Mouse (Mus musculus): ENCODE results near the gene H2-Eb2. TPM values are rescaled to one million over a fixed set of nuclear protein-coding genes. Genes with fewer than 3 reads are reported as not detected.

Gene H2-Eb2
- polyA plus RNA-seq, 1 experiment from 2014 or later: not detected

- 88% methylated on average over 1 of the region's 1 CpGs for WGBS
- Histone ChIP-seq H3K4me2 (no peak overlapping the region), H3K9ac (no peak overlapping the region), H3K9me3 (replicated peaks) (no peaks in the 10 kb centered on the region), H3K4me3 (no peak overlapping the region), H3K27me3 (peaks cover 3% of the 10 kb centered on the region; the same call in 1 of the 2 replicates), H3K36me3 (ENCODE audit: poor library complexity, severe bottlenecking) (no peaks in the 10 kb centered on the region), H3K4me1 (no peaks in the 10 kb centered on the region), H3K27ac (no peak overlapping the region)
- ATAC-seq: no peak
These were observed 5.7 kb downstream of the H2-Eb2 start for GRCm38 (mm10) chr17:34331200-34331599.

GRCm38 (mm10) chr17:34340619-34341402, 15.3 kb downstream of the H2-Eb2 start:
- H3K4me1 ChIP-seq: no peaks in the 10 kb centered on the region
- no peaks in the 10 kb centered on the region for H3K36me3 ChIP-seq (ENCODE audit: poor library complexity, severe bottlenecking)
- H3K4me3 ChIP-seq: no peak overlapping the region
- H3K9ac ChIP-seq: no peak overlapping the region
- ATAC-seq: no peak
- 0 out of 2 replicates have a peak, but pooled peaks cover 3% of the 10 kb centered on the region for H3K27me3 ChIP-seq
- no peak overlapping the region for H3K27ac ChIP-seq
- H3K4me2 ChIP-seq: no peak overlapping the region
- H3K9me3 ChIP-seq (replicated peaks): no peaks in the 10 kb centered on the region
- WGBS: 63% methylated on average over 3 of the region's 3 CpGs

- Histone ChIP-seq H3K4me3 (no peak overlapping the region), H3K27me3 (no peaks in the 10 kb centered on the region), H3K9ac (no peak overlapping the region), H3K4me1 (no peaks in the 10 kb centered on the region), H3K9me3 (replicated peaks) (no peaks in the 10 kb centered on the region), H3K27ac (no peak overlapping the region), H3K4me2 (no peak overlapping the region), H3K36me3 (ENCODE audit: poor library complexity, severe bottlenecking) (no peaks in the 10 kb centered on the region)
- ATAC-seq: no peak
- WGBS: 94% methylated on average over 4 of the region's 4 CpGs
These were observed 19.4 kb downstream of the H2-Eb2 start for GRCm38 (mm10) chr17:34344882-34345281.

- H3K36me3 ChIP-seq (ENCODE audit: poor library complexity, severe bottlenecking): no peaks in the 10 kb centered on the region
- H3K4me1 ChIP-seq: no peaks in the 10 kb centered on the region
- H3K27me3 ChIP-seq: 0 out of 2 replicates have a peak, but pooled peaks cover 2% of the 10 kb centered on the region
- ATAC-seq: no peak
- WGBS: 91% methylated on average over 7 of the region's 7 CpGs
- no peak overlapping the region for H3K4me2 ChIP-seq
- no peak overlapping the region for H3K27ac ChIP-seq
- H3K4me3 ChIP-seq: no peak overlapping the region
- H3K9me3 ChIP-seq (replicated peaks): no peaks in the 10 kb centered on the region
- no peak overlapping the region for H3K9ac ChIP-seq
These were observed 20.0 kb downstream of the H2-Eb2 start for GRCm38 (mm10) chr17:34345486-34345885.

GRCm38 (mm10) chr17:34346041-34346440, 20.6 kb downstream of the H2-Eb2 start:
- ATAC-seq: no peak

GRCm38 (mm10) chr17:34347606-34348308, 22.3 kb downstream of the H2-Eb2 start:
- ATAC-seq: no peak
- Histone ChIP-seq H3K27me3 (0 out of 2 replicates have a peak, but pooled peaks cover 4% of the 10 kb centered on the region), H3K4me1 (no peaks in the 10 kb centered on the region), H3K9me3 (replicated peaks) (no peaks in the 10 kb centered on the region), H3K36me3 (ENCODE audit: poor library complexity, severe bottlenecking) (no peaks in the 10 kb centered on the region), H3K9ac (no peak overlapping the region), H3K27ac (no peak overlapping the region), H3K4me3 (no peak overlapping the region), H3K4me2 (no peak overlapping the region)
- WGBS: 75% methylated on average over 6 of the region's 6 CpGs

More at GRCm38 (mm10) chr17:34346041-34346440, 20.6 kb downstream of the H2-Eb2 start:
- no peak overlapping the region for H3K4me2 ChIP-seq
- no peaks in the 10 kb centered on the region for H3K4me1 ChIP-seq
- H3K27ac ChIP-seq: no peak overlapping the region
- H3K4me3 ChIP-seq: no peak overlapping the region
- WGBS: 83% methylated on average over 3 of the region's 3 CpGs
- H3K9ac ChIP-seq: no peak overlapping the region
- H3K36me3 ChIP-seq (ENCODE audit: poor library complexity, severe bottlenecking): no peaks in the 10 kb centered on the region
- no peaks in the 10 kb centered on the region for H3K9me3 ChIP-seq (replicated peaks)
- 0 out of 2 replicates have a peak, but pooled peaks cover 4% of the 10 kb centered on the region for H3K27me3 ChIP-seq

GRCm38 (mm10) chr17:34349429-34349828, 24.0 kb downstream of the H2-Eb2 start:
- Histone ChIP-seq H3K27ac (no peak overlapping the region), H3K4me2 (no peak overlapping the region), H3K27me3 (0 out of 2 replicates have a peak, but pooled peaks cover 4% of the 10 kb centered on the region), H3K4me1 (no peaks in the 10 kb centered on the region), H3K4me3 (no peak overlapping the region), H3K9me3 (replicated peaks) (no peaks in the 10 kb centered on the region), H3K9ac (no peak overlapping the region), H3K36me3 (ENCODE audit: poor library complexity, severe bottlenecking) (no peaks in the 10 kb centered on the region)
- 4% methylated on average over 4 of the region's 4 CpGs for WGBS
- ATAC-seq: no peak

- no peak for ATAC-seq
These were observed 29.1 kb downstream of the H2-Eb2 start, which contains the start of gene Btnl2 for GRCm38 (mm10) chr17:34354539-34354938. Btnl2 (plus strand) TSS chr17:34354822.

GRCm38 (mm10) chr17:34354940-34355339, 29.5 kb downstream of the H2-Eb2 start:
- Histone ChIP-seq H3K4me2 (no peak overlapping the region), H3K36me3 (ENCODE audit: poor library complexity, severe bottlenecking) (no peaks in the 10 kb centered on the region), H3K4me1 (no peaks in the 10 kb centered on the region), H3K27me3 (0 out of 2 replicates have a peak, but pooled peaks cover 4% of the 10 kb centered on the region), H3K9me3 (replicated peaks) (no peaks in the 10 kb centered on the region), H3K27ac (no peak overlapping the region), H3K4me3 (no peak overlapping the region), H3K9ac (no peak overlapping the region)
- ATAC-seq: no peak
- 94% methylated on average over 1 of the region's 1 CpGs for WGBS

More at GRCm38 (mm10) chr17:34354539-34354938, 29.1 kb downstream of the H2-Eb2 start, which contains the start of gene Btnl2:
- Histone ChIP-seq H3K36me3 (ENCODE audit: poor library complexity, severe bottlenecking) (no peaks in the 10 kb centered on the region), H3K4me2 (no peak within 1 kb of the TSS), H3K27ac (no peak within 1 kb of the TSS), H3K4me3 (no peak within 1 kb of the TSS), H3K4me1 (no peaks in the 10 kb centered on the region), H3K9ac (no peak within 1 kb of the TSS), H3K27me3 (0 out of 2 replicates have a peak, but pooled peaks cover 4% of the 10 kb centered on the region), H3K9me3 (replicated peaks) (no peaks in the 10 kb centered on the region)
- 87% methylated on average over 5 of the region's 5 CpGs for WGBS

GRCm38 (mm10) chr17:34362954-34363546, 37.6 kb downstream of the H2-Eb2 start:
- H3K9me3 ChIP-seq (replicated peaks): no peaks in the 10 kb centered on the region
- ATAC-seq: no peak
- no peak overlapping the region for H3K4me3 ChIP-seq
- H3K36me3 ChIP-seq (ENCODE audit: poor library complexity, severe bottlenecking): no peaks in the 10 kb centered on the region
- H3K27ac ChIP-seq: no peak overlapping the region
- 86% methylated on average over 15 of the region's 15 CpGs for WGBS
- H3K4me2 ChIP-seq: no peak overlapping the region
- no peaks in the 10 kb centered on the region for H3K27me3 ChIP-seq
- H3K9ac ChIP-seq: no peak overlapping the region
- H3K4me1 ChIP-seq: no peaks in the 10 kb centered on the region

GRCm38 (mm10) chr17:34363676-34364310, 38.3 kb downstream of the H2-Eb2 start:
- Histone ChIP-seq H3K4me2 (no peak overlapping the region), H3K4me3 (no peak overlapping the region)
- WGBS: 85% methylated on average over 3 of the region's 3 CpGs

More at GRCm38 (mm10) chr17:34363676-34364310, 38.3 kb downstream of the H2-Eb2 start:
- no peaks in the 10 kb centered on the region for H3K36me3 ChIP-seq (ENCODE audit: poor library complexity, severe bottlenecking)
- no peak for ATAC-seq
- H3K27me3 ChIP-seq: no peaks in the 10 kb centered on the region
- no peaks in the 10 kb centered on the region for H3K9me3 ChIP-seq (replicated peaks)
- H3K4me1 ChIP-seq: no peaks in the 10 kb centered on the region
- no peak overlapping the region for H3K9ac ChIP-seq
- no peak overlapping the region for H3K27ac ChIP-seq

Data from forebrain, embryonic 13.5 days (tissue).